Mouse (Mus musculus) ES-E14 (cell line): ENCODE results near the gene Mcm3. TPM values are rescaled to one million over a fixed set of nuclear protein-coding genes. Genes with fewer than 3 reads are reported as not detected.

ENCODE experiments used
- DNase-seq: peaks from one replicate; pipeline ENCODE4 v3.0.0-alpha.2; 2013; ENCODE audit warnings: low read depth, low spot score
- H3K27ac ChIP-seq: 2 replicates; pipeline ENCODE4 v1.5.1; 2012; ENCODE audit warnings: low read depth, mild to moderate bottlenecking, low read length, moderate library complexity, mixed read lengths; ENCODE audit not compliant: poor library complexity, insufficient read depth, severe bottlenecking
- H3K36me3 ChIP-seq: 2 replicates; pipeline ENCODE4 v1.6.1; 2012; ENCODE audit warnings: mild to moderate bottlenecking, low read length, moderate library complexity, mixed read lengths; ENCODE audit not compliant: control insufficient read depth, poor library complexity, insufficient read depth, severe bottlenecking
- H3K4me1 ChIP-seq, 2 experiments: fragments of 150-350 bp in 1 of 2; sonication (generic) in 1 of 2; 2 replicates each; pipeline ENCODE4 v1.6.1; 2012; ENCODE audit warnings: low read length in 2 of 2, mild to moderate bottlenecking in 1 of 2, mixed read lengths in 1 of 2; ENCODE audit not compliant: control insufficient read depth in 2 of 2, insufficient read depth in 2 of 2, poor library complexity in 1 of 2
- H3K4me3 ChIP-seq, 2 experiments: fragments of 150-350 bp in 1 of 2; sonication (generic) in 1 of 2; 2 replicates each; pipeline ENCODE4 v1.5.1; 2012; ENCODE audit warnings: low read length in 2 of 2, low read depth in 1 of 2, mild to moderate bottlenecking in 1 of 2, mixed read lengths in 1 of 2; ENCODE audit not compliant: insufficient read depth in 1 of 2, poor library complexity in 1 of 2, severe bottlenecking in 1 of 2
- H3K9ac ChIP-seq: 2 replicates; pipeline ENCODE4 v1.6.1; 2012; ENCODE audit warnings: low read depth, mild to moderate bottlenecking, low read length, mixed read lengths; ENCODE audit not compliant: poor library complexity, insufficient read depth, severe bottlenecking
- H3K9me3 ChIP-seq: fragments of 150-350 bp; sonication (generic); 2 replicates; pipeline ENCODE4 v1.6.1; 2012; ENCODE audit warnings: low read depth, mild to moderate bottlenecking, low read length; ENCODE audit not compliant: control insufficient read depth, insufficient read depth
- CHD2 ChIP-seq: IDR thresholded peaks from 2 replicates; pipeline ENCODE4 v1.6.1; 2014; ENCODE audit warnings: mild to moderate bottlenecking, low read depth, low read length, inconsistent platforms
- HCFC1 ChIP-seq: IDR thresholded peaks from 2 replicates; pipeline ENCODE4 v1.6.1; 2012; ENCODE audit warnings: low read length, inconsistent platforms, borderline replicate concordance; ENCODE audit not compliant: insufficient read depth
- MAFK ChIP-seq: IDR thresholded peaks from 2 replicates; pipeline ENCODE4 v1.6.1; 2014; ENCODE audit warnings: mild to moderate bottlenecking, low read depth, low read length, inconsistent platforms; ENCODE audit not compliant: insufficient read depth
- ZC3H11A ChIP-seq: IDR thresholded peaks from 2 replicates; pipeline ENCODE4 v1.6.1; 2012; ENCODE audit warnings: low read depth, mild to moderate bottlenecking, inconsistent platforms, low read length, borderline replicate concordance
- ZNF384 ChIP-seq: IDR thresholded peaks from 2 replicates; pipeline ENCODE4 v1.6.1; 2012; ENCODE audit warnings: low read depth, low read length, inconsistent platforms
- in situ Hi-C, 2 experiments: fragments of 600-800 bp; cut with MboI; formaldehyde crosslinking; loops; one replicate each; pipeline ENCODE4 v1.15.1; 2025; ENCODE audit warnings: low sequenced_read_pairs in 2 of 2, inconsistent platforms in 1 of 2; ENCODE audit not compliant: unreplicated experiment in 2 of 2
- total RNA-seq: library from RNA; depleted of rRNA; stranded (reverse); fragments of 300-350 nt; gene quantifications from 2 replicates; pipeline ENCODE4 v1.2.3, GENCODE M21; 2012

The Mcm3 gene
- total RNA-seq, 1 experiment: 179 TPM

GRCm38 (mm10) chr1:20861865-20862264 is 41.8 kb upstream of the Mcm3 start:
- Histone ChIP-seq H3K4me1 (no peaks in the 10 kb centered on the region), H3K9ac (no peak overlapping the region), H3K27ac (no peak overlapping the region), H3K36me3 (no peaks in the 10 kb centered on the region), H3K9me3 (no peaks in the 10 kb centered on the region), H3K4me3 (no peak overlapping the region)
- DNase-seq: no peak
- in situ Hi-C loops: no loop called here
- no peak for TF ChIP-seq HCFC1
- no peak for TF ChIP-seq ZNF384
- TF ChIP-seq MAFK: no peak
- no peak for TF ChIP-seq CHD2
- TF ChIP-seq ZC3H11A: no peak

- H3K4me3 ChIP-seq: no peak overlapping the region
These were observed 40.7 kb upstream of the Mcm3 start for GRCm38 (mm10) chr1:20860775-20861174.

DNA sequence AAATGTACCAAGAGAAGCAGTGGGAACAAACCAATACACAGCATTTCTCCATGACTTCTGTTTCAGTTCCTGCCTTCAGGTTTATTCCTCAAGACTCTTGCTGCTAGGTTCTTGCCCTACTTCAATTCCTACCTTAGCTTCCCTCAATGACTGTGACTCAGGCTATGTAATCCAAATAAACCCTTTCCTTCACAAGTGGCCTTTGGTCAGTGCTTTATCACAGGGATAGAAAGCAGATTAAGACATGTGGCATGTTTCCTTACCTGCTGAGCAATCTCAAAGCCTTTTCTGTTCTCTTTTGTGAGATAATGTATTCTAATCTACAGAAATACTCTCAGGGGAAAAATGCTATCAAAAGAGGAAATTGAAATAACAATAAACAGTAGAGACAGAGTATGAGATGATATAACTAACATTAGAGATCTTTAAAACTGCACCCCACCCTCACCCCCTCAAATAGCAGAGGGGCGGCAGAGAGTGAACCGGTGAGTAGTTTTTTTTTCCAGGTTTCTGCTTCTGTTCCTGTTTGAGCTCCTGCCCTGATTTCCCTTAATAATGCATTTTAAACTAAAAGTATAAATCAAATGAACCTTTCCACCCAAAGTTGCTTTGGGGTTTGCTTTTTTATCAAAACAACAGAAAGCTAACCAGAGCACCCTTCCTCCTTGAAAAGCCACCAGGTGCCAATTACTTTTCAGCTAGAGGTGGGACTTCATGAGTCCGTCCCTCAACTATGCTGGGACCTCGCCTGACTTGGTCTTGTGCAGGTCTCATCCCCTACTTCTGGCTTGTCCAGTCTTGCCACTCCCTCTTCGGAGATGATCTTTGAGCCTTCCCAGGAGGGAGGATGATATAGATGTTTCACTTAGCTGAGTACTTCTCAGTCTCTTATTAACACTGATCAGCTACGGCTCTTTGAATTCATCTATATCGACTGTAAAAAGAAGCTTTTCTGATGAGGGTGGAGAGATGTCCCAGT is 37.1 kb upstream of the Mcm3 start:
- TF ChIP-seq ZNF384 (no peak), HCFC1 (no peak), MAFK (no peak), ZC3H11A (no peak), CHD2 (no peak)
- in situ Hi-C loops: no loop called here
- no peaks in the 10 kb centered on the region for H3K4me1 ChIP-seq
- DNase-seq: no peak
- H3K4me3 ChIP-seq: no peak overlapping the region
- H3K9ac ChIP-seq: no peak overlapping the region
- no peak overlapping the region for H3K27ac ChIP-seq
- H3K9me3 ChIP-seq: peaks cover 3% of the 10 kb centered on the region; the same call in 1 of the 2 replicates
- no peaks in the 10 kb centered on the region for H3K36me3 ChIP-seq

More at GRCm38 (mm10) chr1:20860775-20861174, 40.7 kb upstream of the Mcm3 start:
- Histone ChIP-seq H3K9ac (no peak overlapping the region), H3K27ac (no peak overlapping the region), H3K9me3 (no peaks in the 10 kb centered on the region), H3K36me3 (no peaks in the 10 kb centered on the region), H3K4me1 (no peaks in the 10 kb centered on the region)
- TF ChIP-seq MAFK (no peak), ZC3H11A (no peak), HCFC1 (no peak), CHD2 (no peak), ZNF384 (no peak)
- no peak for DNase-seq
- in situ Hi-C loops: no loop called here

DNA sequence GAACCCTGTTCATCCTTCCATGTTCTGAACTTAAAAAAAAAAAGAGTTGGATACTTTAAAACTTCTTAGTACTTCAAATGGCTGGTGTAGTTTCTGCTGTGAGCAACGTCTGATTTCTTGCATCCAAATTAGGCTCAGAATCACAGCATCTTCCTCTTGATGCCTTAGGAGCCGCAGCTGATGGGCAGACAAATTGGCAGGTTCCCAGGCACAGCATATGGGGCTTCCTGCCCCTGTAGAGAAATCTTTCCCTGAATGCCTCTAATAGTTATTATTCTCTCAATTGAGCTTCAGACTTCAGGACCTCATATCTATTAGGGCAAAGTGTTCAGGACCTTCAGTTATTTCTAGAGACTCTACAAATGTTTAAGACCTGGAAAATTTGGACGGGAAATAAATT is 19.8 kb upstream of the Mcm3 start:
- TF ChIP-seq HCFC1: no peak
- no peak for TF ChIP-seq ZC3H11A
- TF ChIP-seq CHD2: no peak
- no peak for TF ChIP-seq ZNF384
- no peak for TF ChIP-seq MAFK
- in situ Hi-C loops: no loop called here
- no peaks in the 10 kb centered on the region for H3K4me1 ChIP-seq

More for the DNA sequence above, 19.8 kb upstream of the Mcm3 start:
- Histone ChIP-seq H3K27ac (no peak overlapping the region), H3K9ac (no peak overlapping the region), H3K36me3 (no peaks in the 10 kb centered on the region), H3K4me3 (no peak overlapping the region), H3K9me3 (no peaks in the 10 kb centered on the region)
- no peak for DNase-seq
